Mouse (Mus musculus) frontal cortex, adult 2 months (tissue): Measurements from ENCODE around the gene Naa30. TPM values are rescaled to one million over a fixed set of nuclear protein-coding genes. Genes with fewer than 3 reads are reported as not detected.
"Not testable (repeated sequence)": the region's sequence is repeated elsewhere in the genome, so short reads cannot be mapped to it uniquely, and the experiment has no call there.

Experiments used
- DNase-seq, 2 experiments: peaks; one replicate each; pipeline ENCODE4 v3.0.0; 2022; ENCODE audit warnings: low spot score in 1 of 2; ENCODE audit errors: extremely low spot score in 1 of 2
- polyA plus RNA-seq: library from polyadenylated mRNA; depleted of rRNA; stranded (reverse); fragments of >200 nt; gene quantifications from 2 replicates; pipeline ENCODE4 v1.2.3, GENCODE M21; 2012; rRNA removed

Gene Naa30
- 22.5 and 24.2 TPM in 2 replicates for polyA plus RNA-seq

DNA sequence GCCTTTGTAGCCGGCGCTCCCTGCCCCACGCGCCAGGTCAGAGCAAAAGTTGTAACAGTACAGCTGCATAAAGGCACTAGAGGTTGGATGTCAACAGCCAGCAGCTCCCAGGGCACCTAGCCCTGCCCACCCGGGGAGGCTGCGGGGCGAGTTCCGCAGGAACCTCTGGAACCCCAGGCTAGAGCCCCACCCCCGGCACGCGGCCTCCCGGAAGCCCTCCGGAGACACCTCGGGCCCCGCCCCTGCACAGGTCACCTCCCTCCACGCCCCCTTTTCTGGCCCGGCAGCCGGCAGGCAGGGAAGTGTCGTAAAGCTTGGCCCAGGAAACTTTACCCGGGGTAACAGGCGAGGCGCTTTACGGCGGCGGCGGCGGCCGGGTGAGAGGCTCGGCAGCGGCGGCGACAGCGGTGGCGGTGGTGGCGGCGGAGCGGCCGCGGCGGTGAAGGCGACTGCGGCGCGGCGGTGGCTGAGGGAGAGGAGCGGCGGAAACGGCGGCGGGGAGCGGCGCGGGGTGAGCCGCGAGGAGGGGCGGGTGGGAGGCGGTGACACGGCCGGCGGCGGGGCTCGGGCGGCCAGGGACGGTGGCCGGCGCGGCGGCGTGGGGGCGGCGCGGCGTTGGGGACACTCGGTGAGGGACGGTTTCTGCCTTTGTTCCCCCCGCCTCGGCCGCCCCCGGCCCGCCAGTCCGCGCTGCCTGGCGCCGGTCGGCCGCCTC lies at the start of gene Naa30:
Gene Naa30, plus strand, starts transcription at position 360 of the 715 bp plus-strand sequence.
- peak; percentile 91 to 96 for DNase-seq

DNA sequence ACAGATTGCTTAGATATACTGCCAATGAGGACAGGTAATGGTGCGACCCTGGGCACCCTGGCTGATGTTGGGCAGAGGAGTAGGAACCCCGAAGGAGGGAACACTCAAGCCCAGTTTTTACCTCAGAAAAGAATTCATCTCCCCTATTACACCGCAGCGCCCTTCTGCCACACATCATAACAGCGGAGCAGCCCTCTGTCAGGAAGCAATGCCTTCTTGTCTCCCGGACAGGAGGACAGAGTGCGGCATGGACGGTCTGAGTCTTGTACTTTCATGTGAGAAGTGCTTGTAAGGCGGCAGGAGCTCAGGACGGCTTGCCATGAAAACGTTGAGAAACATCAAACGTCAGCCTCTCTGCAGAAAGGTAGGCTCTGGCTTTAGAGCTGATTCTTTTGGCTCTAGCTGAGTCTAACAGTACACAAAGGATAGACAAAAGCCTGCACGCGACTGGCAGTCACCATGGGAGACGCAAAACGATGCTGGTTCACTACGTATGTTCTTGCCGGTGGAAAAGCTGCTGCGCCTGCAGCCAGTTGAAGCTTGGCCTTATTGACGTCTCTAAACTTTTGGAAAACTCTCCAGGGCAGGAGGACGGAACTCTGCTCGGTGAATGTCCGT lies 44.8 kb upstream of the Naa30 start:
- DNase-seq = peak in 1 of 2 experiments; percentile 2

DNA sequence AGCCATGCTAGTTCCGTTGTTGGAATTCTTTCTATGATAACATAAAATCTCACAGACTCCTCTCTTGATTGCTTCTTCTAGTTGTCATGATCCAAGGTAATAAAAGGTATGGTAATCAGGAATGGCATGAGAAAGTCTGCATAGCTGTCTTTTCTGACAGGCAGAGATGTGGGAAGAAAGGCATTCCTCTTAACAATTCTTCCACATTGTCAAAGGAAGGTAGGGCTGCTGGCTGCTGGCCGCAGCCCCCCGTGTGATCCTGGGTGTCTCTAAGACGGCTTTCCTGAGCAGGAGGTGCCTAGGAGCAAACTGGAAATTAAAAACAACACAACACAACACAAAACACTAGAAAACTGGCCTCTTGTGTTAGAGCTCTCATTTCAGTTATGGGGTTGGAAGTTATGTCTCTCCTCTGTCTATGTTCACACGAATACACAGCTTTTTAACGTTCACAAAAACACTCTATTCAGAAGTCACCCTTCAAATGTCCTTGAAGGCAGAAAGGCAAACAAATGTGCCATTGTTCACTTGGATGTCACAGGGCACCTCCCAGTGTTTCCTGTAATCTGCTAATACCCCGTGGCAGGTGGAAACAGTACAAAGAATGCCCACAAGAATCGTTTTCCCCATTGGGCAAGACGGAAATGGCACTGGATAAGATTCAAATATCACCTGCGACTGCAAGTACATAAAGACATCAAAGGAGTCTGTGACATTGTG lies 43.3 kb upstream of the Naa30 start:
- no peak for DNase-seq

DNA sequence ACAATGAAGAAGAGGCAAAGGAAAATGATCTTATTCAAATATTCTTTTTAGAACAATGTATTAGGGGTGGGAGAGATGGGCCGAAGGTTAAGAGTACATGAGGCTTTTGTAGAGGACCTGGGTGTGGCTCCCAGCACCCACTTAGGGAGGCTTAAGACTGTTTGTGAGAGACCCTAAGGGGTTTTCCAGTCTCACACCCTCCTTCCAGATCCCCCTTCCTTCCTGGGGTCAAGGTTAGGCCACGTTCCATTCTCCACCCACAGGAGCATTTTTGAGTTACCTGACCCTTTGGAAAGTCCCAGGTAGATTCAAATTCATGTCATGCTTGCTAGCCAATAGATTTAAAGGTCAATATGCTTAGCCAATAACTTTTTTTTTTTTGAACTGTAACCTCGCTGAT lies 39.6 kb upstream of the Naa30 start:
- DNase-seq = no peak

DNA sequence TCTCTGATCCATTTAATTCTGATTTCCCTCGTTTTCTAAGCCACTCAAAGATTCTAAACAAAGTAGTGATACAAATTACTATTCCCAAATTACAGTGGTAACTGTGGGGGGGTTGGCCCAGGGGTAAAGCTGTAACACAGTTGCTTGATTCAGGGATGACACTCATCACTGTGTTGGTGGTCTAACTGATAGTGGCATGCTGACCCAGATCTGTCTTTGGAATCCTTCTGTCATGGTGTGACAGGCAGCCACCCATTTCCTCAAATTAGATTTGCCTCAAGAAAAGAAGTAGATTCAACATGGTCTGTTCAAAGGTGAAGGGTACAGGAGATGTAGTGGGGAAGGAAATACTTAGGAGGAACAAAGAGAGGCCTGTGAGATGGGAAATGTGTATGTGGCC lies 33.9 kb upstream of the Naa30 start:
- DNase-seq = no peak

DNA sequence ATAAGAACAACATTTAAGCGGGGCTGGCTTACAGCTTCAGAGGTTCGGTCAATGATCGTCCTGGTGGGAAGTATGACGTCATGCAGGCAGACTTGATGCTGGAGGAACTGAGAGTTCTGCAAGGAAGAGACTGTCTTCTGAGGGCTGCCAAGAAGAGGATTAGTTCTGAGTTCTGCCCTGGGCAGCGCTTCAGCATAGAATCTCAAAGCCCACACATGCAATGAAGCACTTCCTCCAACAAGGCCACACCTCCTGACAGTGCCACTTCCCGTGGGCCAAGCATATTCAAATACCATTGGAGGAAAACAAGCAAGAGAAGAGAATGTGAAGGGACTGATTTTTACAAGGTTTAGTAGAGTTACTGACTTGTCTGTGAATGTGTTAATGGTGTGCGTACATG lies 31.3 kb upstream of the Naa30 start:
- no peak for DNase-seq

DNA sequence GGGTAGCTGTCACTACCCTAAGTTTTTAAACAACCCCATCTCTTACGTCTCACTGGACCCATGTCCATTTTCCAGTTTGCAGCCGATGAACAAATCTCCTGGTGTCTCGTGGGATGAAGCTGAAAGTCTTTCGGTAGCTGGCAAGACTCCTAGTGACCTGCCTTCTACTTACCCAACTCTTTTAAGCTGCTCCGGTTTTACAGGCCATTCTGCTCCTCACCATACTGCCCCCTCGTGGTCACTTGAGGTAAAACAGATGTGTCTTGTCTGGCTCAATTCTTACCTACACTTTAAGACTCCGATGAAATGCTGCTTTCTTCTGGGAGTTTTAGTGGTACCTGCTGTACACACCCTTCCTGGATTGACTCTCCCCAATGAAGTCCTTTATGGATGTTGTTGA lies 18.2 kb upstream of the Naa30 start:
- DNase-seq = peak in 1 of 2 experiments; percentile 82

DNA sequence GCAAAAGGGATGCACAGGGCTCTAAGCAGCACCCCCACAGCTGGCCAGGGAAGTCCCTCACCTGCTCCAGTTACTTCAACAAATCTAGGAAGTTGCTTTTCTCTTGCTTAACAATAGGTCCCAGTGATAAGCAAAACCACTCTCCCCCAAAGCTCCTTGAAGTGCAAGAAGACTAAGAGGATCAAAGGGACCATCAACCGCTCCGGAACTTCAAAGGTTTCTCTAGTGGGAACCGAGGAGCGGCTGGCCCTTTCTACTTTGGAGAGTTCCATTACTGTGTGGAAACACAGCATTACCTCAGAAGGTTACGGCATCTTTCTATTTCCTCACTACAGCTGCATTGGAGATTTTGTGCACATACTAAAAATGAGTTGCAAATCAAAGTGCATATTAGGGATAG lies 16.5 kb upstream of the Naa30 start:
- DNase-seq = no peak

DNA sequence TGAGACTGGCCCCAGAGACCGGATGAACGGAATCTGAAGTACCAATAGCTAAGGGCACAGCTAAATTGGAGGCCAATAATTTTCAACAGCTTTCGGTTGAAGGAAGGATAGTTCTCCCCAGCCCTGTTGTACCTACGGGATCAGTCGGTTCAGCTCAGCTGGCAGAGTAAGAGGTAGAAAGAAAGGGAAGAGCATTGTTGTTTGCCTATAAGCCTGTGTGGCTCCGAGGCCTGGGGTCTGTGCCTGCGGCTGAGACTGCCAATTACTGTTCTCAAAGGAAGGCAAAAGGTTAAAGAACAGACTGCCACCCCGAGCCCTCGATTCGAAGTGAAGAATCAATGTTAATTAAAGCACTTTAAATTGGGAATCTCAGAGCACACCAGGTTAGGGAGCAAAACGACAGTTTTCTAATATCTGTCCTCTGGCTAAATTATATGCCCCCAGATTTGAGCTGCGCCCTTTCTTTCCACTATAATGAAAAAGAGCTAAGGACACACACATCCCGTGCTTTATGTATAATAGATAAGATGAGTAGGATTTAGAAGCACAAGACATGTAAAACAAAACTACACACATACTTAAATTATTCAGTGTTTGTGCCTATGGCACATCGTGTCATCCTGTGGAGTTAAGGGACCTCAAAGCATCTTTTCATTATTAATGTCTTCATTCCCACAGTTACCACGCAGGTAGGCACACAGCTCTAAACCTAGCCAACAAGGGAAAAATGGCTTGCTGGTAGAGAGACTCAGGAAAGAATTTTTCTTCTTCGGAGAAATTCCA lies 13.7 kb upstream of the Naa30 start:
- DNase-seq = no peak

DNA sequence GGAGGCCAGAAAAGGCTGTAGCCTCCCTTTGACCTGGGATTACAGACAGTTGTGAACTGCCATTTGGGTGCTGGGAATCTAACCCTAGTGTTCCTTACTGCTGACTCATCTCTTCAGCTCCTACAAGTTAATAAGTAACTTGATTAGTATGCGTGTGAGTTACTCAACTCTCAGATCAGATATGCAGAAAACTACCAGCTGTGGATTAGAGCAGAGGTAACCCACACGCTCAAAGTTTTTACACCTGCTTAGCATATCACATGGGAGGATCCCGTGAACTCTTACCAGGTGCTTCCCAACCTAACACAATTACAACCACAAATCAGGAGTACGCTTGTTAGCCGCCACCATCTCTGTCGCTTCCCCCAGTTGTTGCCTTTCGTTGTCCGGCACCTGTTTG lies 740 bp upstream of the Naa30 start:
- DNase-seq = no peak

DNA sequence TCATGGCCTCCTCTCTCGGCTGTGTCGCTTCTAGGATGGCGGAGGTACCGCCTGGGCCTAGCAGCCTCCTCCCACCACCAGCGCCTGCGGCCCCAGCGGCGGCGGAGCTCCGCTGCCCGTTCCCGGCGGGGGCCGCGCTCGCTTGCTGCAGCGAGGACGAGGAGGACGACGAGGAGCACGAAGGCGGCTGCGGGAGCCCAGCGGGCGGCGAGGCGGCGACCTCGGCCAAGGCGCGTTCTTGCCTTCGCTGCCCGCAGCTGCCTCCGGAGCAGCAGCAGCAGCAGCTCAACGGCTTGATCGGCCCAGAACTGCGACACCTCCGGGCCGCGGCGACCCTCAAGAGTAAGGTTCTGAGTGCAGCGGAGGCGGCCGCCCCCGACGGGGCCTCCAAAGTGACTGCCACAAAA lies 559 bp downstream of the Naa30 start:
- peak in 1 of 2 experiments; percentile 39 for DNase-seq

DNA sequence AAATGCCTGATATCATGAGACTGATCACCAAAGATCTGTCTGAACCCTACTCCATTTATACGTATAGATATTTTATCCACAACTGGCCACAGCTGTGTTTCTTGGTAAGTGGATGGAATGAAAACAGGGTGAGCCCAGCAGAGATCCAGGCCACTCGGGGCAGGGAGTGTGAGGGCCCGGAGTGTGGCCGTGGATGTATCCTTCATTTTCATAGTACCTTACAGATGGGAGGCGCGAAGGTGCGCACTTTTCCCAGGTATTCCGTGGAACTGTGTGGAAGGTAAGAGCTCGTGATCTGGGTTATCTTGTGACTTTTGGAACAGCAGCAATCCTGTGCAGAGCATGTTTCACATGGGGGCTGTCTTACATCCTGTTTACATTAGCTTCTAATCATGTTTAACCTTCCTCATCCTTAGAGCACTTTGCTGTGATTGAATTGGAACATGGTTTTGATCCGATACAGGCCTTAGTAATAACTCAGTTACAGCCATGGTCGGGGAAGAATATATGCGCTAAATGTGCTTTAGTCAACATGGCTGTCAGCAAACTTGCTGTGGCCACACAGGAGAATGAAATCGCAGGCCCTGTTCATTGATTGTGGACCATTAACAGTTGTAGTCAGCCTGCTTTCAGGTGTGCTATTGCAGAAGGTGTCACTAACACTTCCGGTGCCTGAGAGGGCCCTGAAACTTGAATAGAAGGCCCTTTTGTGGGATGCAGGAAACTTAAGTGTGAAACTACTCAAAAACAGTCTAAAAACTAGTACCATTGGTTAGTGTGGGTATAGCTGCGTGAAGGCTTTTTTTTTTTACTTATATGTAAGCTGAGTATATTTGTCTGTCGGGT lies 1.5 kb downstream of the Naa30 start:
- peak in 1 of 2 experiments; percentile 10 for DNase-seq

DNA sequence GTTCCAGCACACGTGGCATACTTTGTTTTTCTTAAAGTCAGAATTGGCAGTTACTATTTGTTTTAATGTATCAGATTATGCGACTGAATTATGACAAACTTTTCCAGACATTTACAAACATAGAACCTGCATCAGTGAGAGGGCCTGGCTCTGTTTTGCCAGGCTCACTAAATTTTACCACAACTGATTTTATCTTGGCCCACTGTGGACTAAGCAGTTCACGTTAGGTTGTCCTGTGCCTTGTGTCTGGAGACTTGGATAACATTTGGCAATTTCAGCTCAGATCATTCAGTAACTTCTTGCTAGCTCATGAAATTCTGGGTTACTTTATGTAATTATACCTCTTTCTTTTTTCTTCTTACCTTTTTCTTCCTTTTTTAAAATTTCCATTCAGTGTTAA lies 7.7 kb downstream of the Naa30 start:
- no peak for DNase-seq

DNA sequence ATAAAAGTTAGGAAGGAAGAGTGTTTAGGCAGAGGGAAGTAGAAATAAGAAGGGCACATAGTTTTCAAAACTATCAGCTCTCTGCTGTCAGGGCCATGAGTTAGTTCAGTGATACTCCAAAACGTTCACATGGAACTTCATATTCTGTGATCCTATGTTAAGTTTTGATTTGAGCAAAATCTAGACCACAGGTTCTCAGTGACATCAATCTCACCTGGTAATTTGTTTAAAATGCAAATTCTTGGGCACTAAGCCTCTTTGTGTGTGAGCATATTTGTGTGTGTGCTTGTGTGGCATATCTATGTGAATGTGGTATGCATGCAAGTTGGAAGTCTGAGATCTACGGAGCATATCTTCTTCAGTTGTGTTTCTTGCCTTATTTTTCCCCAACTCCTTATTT lies 14.2 kb downstream of the Naa30 start:
- no peak for DNase-seq

DNA sequence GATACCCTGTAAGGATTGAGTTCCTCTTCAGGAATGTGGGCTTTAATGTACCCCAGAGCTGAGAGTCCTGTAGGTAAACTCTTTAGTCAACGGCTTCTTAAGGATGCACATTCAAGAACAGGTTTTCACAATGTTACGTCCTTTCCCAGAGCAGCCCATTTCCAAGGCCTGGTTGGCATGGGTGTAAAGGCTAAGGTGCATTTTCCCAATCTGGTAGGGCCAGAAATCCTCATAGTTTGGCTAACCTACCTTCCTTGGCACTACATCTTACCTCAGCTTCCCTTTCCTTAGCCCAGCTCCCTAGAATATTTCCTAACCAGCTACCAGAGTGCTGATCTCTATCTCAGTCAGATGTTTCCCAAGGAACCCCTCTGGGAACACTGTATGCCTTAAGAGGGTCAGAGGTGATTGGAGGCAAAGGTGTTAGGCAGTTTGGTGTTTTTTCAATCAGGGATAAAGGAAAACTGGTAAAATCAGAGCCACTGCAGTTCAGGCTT lies 25.1 kb downstream of the Naa30 start:
- no peak for DNase-seq

DNA sequence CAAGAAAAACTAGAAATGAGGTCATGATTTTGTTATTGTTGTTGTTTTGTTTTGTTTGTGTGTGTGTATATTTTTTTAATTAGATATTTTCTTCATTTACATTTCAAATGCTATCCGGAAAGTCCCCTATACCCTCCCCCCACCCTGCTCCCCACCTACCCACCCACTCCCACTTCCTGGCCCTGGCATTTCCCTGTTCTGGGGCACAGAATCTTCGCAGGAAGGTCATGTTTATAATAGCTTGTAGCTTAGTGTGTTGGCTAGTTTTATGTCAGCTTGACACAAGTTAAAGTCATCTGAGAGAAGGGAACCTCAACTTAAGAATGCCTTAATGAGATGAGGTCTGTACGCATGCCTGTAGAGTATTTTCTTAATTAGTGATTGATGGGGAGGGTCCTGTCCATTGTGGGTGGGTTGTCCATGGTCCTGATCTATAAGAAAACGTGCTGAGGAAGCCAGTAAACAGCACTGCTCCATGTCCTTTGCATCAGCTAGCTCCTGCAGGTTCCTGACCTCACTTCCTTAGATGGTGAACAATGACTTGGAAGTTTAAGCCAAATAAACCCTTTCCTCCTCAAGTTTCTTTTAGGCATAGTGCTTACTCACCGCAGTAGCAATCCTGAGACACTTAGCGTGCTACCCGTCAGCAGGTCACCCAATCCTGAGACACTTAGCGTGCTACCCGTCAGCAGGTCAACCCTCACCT lies 29.2 kb downstream of the Naa30 start:
- no peak for DNase-seq

DNA sequence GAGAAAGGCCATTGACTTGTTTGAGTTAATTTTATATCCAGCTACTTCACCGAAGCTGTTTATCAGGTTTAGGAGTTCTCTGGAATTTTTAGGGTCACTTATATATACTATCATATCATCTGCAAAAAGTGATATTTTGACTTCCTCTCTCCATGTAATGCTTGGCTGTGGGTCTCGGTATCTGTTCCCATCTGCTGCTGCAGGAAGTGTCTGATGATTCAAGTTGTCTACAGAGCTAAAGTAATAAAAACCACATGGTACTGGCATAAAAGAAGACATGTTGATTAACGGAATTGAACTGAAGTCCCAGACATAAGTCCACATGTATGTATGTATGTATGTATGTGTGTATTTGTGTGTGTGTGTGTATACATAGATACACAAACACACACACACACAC lies 38.2 kb downstream of the Naa30 start:
- not testable (repeated sequence) for DNase-seq

DNA sequence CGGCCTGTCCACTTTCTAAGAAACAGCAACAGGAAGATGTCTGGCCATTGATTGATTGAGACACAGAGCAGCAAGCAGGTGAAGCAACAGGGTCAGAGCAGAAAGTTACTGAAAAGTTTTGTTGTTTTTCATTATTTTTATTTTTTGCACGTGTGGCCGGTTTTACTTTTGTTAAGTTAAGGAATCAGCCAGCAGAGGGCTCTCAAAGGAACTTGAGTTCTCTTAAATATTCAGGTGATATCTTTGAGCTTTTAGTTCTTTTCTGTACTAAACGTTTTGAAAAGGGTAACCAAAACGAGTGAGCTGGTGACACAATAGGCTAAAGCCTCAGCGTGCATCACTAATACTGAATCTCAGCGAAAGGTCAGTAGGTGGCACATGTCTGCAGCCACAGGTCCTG lies 46.7 kb downstream of the Naa30 start:
- no peak for DNase-seq

DNA sequence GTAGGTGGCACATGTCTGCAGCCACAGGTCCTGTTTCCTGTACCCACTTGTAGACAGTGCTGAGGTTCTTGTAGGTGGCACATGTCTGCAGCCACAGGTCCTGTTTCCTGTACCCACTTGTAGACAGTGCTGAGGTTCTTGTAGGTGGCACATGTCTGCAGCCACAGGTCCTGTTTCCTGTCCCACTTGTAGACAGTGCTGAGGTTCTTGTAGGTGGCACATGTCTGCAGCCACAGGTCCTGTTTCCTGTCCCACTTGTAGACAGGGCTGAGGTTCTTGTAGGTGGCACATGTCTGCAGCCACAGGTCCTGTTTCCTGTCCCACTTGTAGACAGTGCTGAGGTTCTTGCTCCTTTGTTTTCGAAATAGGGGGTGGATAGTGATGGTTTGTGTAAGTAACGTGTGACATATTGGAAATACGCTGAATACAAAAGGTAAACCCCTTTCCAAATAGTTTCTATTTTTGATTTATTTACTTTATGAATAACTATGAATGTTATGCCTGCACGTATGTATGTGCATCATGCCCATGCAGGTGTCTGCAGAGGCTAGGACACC lies 47.5 kb downstream of the Naa30 start:
- DNase-seq = not testable (repeated sequence)
